Mouse (Mus musculus): ENCODE measurements at regions not wholly inside any gene's neighbourhood (a gene's known extent, or its start where the extent isn't known, plus 50 kb on each side); places are given as distances from the start of the nearest gene placed in this dataset.

DNA sequence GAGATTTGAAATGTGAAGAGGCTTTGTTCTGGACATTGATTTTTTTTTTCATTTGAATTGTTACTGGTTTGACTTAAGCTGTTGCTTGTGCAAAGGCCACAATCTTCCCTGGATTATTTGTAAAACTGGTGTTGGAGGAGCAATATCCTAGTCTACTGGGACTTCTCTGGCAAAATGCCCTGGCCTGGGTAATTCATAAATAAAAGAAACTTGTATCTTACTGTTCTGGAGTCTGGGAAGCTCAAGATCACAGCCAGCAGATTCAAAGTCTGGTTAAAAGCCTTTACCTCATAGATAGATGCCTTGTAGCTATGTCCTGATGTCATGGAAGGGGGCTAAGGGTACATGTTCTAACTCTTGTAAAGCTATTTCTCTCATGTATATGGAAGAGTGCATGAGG lies 177.7 kb upstream of the Cited2 start:
- Histone ChIP-seq H3K4me3 (replicated peaks; ENCODE audit: low read length) (no peak overlapping the region), H3K4me1 (ENCODE audit: control insufficient read depth, insufficient read depth, low read length) (peaks cover 12% of the 10 kb centered on the region), H3K9ac (ENCODE audit: low read depth, low read length, severe bottlenecking) (no peak overlapping the region), H3K27me3 (ENCODE audit: control insufficient read depth, insufficient read depth, low read length) (no peaks in the 10 kb centered on the region), H3K4me2 (replicated peaks; ENCODE audit: low read depth, low read length, severe bottlenecking) (no peak overlapping the region), H3K27ac (replicated peaks; ENCODE audit: low read depth, low read length) (no peak overlapping the region), H3K9me3 (ENCODE audit: control insufficient read depth, low read length) (no peaks in the 10 kb centered on the region), H3K36me3 (ENCODE audit: control insufficient read depth, insufficient read depth, low read length) (no peaks in the 10 kb centered on the region)
- DNase-seq (ENCODE audit: low spot score) = no peak
- ATAC-seq (ENCODE audit: low FRiP score, low read depth) = no peak
- TF ChIP-seq POLR2A (IDR thresholded peaks at IDR 0.05; ENCODE audit: borderline replicate concordance, extremely low read depth, insufficient read depth, insufficient read length) = no peak

- Histone ChIP-seq H3K4me3 (replicated peaks; ENCODE audit: low read length) (no peak overlapping the region), H3K36me3 (ENCODE audit: control insufficient read depth, insufficient read depth, low read length) (no peaks in the 10 kb centered on the region), H3K9ac (ENCODE audit: low read depth, low read length, severe bottlenecking) (no peak overlapping the region), H3K4me1 (ENCODE audit: control insufficient read depth, insufficient read depth, low read length) (no peaks in the 10 kb centered on the region), H3K9me3 (ENCODE audit: control insufficient read depth, low read length) (no peaks in the 10 kb centered on the region), H3K27me3 (ENCODE audit: control insufficient read depth, insufficient read depth, low read length) (no peaks in the 10 kb centered on the region), H3K27ac (replicated peaks; ENCODE audit: low read depth, low read length) (no peak overlapping the region), H3K4me2 (replicated peaks; ENCODE audit: low read depth, low read length, severe bottlenecking) (no peak overlapping the region)
- ATAC-seq (ENCODE audit: low FRiP score, low read depth) (no peak), DNase-seq (ENCODE audit: low spot score) (no peak)
- TF ChIP-seq POLR2A (IDR thresholded peaks at IDR 0.05; ENCODE audit: borderline replicate concordance, extremely low read depth, insufficient read depth, insufficient read length) = no peak
- 86% methylated on average over 3 of the region's 3 CpGs for whole genome bisulfite sequencing
Observed at GRCm38 (mm10) chr10:17547986-17548385, 175.0 kb upstream of the Cited2 start.

DNA sequence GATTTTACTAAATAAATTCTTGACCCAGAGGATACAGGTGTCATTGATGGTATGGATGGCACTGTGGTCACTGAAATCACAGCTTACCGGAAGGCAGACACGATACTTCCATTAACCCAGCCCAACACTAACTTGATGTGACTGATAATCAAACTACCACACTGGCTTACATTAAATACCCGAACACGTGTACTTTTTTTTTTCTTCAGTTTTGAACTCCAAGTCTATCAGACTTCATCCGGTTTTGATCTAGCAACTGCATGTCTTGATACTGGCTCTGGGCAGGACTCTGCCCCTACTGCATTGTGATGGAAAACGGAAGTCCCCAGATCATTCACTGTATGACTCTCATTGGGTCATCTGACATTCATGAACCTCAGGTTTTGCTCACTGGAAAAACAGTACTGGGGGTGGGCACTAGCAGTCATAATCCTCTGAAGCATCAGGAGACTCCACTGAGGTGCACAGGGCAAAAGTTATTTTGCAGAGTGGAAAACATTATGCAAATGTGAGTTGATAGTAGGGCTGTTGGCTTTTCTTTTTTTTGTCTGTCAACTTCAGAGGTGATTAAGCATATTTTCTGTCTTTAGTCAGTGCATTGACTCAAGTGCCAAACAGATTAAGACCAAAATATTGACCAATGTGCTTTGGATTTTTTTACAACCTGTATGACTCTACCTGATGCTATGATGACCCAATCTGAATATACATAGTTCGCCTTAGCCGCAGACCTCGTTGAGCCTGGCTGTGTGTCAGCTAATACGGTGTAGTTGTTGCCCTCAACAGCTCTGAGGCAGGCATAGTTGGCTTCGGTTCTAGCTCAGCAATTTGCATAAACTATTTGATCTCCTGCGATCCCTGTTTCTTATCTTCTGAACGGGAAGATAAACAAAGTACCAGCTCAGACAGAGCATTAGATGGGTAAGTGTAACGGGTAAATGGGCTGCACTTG lies 174.1 kb upstream of the Cited2 start:
- ATAC-seq (ENCODE audit: low FRiP score, low read depth) = no peak
- no peak for TF ChIP-seq POLR2A (IDR thresholded peaks at IDR 0.05; ENCODE audit: borderline replicate concordance, extremely low read depth, insufficient read depth, insufficient read length)
- WGBS = 85% methylated on average over 14 of the region's 14 CpGs
- no peak for DNase-seq (ENCODE audit: low spot score)
- no peak overlapping the region for H3K9ac ChIP-seq (ENCODE audit: low read depth, low read length, severe bottlenecking)
- no peaks in the 10 kb centered on the region for H3K36me3 ChIP-seq (ENCODE audit: control insufficient read depth, insufficient read depth, low read length)
- no peak overlapping the region for H3K27ac ChIP-seq (replicated peaks; ENCODE audit: low read depth, low read length)
- no peak overlapping the region for H3K4me2 ChIP-seq (replicated peaks; ENCODE audit: low read depth, low read length, severe bottlenecking)
- H3K4me3 ChIP-seq (replicated peaks; ENCODE audit: low read length) = no peak overlapping the region
- H3K27me3 ChIP-seq (ENCODE audit: control insufficient read depth, insufficient read depth, low read length) = no peaks in the 10 kb centered on the region
- H3K4me1 ChIP-seq (ENCODE audit: control insufficient read depth, insufficient read depth, low read length) = no peaks in the 10 kb centered on the region
- no peaks in the 10 kb centered on the region for H3K9me3 ChIP-seq (ENCODE audit: control insufficient read depth, low read length)

GRCm38 (mm10) chr10:17549711-17550637 lies 173.0 kb upstream of the Cited2 start:
- H3K9me3 ChIP-seq (ENCODE audit: control insufficient read depth, low read length) = no peaks in the 10 kb centered on the region
- 79% methylated on average over 6 of the region's 6 CpGs for WGBS
- ATAC-seq (ENCODE audit: low FRiP score, low read depth) = no peak

GRCm38 (mm10) chr10:17550638-17551013 lies 172.4 kb upstream of the Cited2 start:
- no peak for ATAC-seq (ENCODE audit: low FRiP score, low read depth)
- WGBS = 92% methylated on average over 6 of the region's 6 CpGs
- no peak overlapping the region for H3K4me3 ChIP-seq (replicated peaks; ENCODE audit: low read length)
- no peaks in the 10 kb centered on the region for H3K9me3 ChIP-seq (ENCODE audit: control insufficient read depth, low read length)
- H3K9ac ChIP-seq (ENCODE audit: low read depth, low read length, severe bottlenecking) = no peak overlapping the region
- H3K27ac ChIP-seq (replicated peaks; ENCODE audit: low read depth, low read length) = no peak overlapping the region
- no peaks in the 10 kb centered on the region for H3K36me3 ChIP-seq (ENCODE audit: control insufficient read depth, insufficient read depth, low read length)
- no peaks in the 10 kb centered on the region for H3K4me1 ChIP-seq (ENCODE audit: control insufficient read depth, insufficient read depth, low read length)
- no peak for DNase-seq (ENCODE audit: low spot score)
- H3K27me3 ChIP-seq (ENCODE audit: control insufficient read depth, insufficient read depth, low read length) = no peaks in the 10 kb centered on the region
- no peak for TF ChIP-seq POLR2A (IDR thresholded peaks at IDR 0.05; ENCODE audit: borderline replicate concordance, extremely low read depth, insufficient read depth, insufficient read length)
- no peak overlapping the region for H3K4me2 ChIP-seq (replicated peaks; ENCODE audit: low read depth, low read length, severe bottlenecking)

More at GRCm38 (mm10) chr10:17549711-17550637, 173.0 kb upstream of the Cited2 start:
- H3K4me1 ChIP-seq (ENCODE audit: control insufficient read depth, insufficient read depth, low read length) = no peaks in the 10 kb centered on the region
- no peak for TF ChIP-seq POLR2A (IDR thresholded peaks at IDR 0.05; ENCODE audit: borderline replicate concordance, extremely low read depth, insufficient read depth, insufficient read length)
- no peaks in the 10 kb centered on the region for H3K36me3 ChIP-seq (ENCODE audit: control insufficient read depth, insufficient read depth, low read length)
- H3K4me2 ChIP-seq (replicated peaks; ENCODE audit: low read depth, low read length, severe bottlenecking) = no peak overlapping the region
- no peak for DNase-seq (ENCODE audit: low spot score)
- no peak overlapping the region for H3K27ac ChIP-seq (replicated peaks; ENCODE audit: low read depth, low read length)
- H3K27me3 ChIP-seq (ENCODE audit: control insufficient read depth, insufficient read depth, low read length) = no peaks in the 10 kb centered on the region
- no peak overlapping the region for H3K9ac ChIP-seq (ENCODE audit: low read depth, low read length, severe bottlenecking)
- no peak overlapping the region for H3K4me3 ChIP-seq (replicated peaks; ENCODE audit: low read length)

Measured in limb, embryonic 14.5 days (tissue).